Mouse (Mus musculus): ENCODE measurements around the gene Gm5142.

The Gm5142 gene

GRCm38 (mm10) chr14:59178649-59179048 lies at the start of gene Gm5142:
Gm5142 (minus strand) TSS chr14:59178749.
- DNase-seq (ENCODE audit: low spot score) = no peak

- DNase-seq (ENCODE audit: low spot score) = no peak
Measured at GRCm38 (mm10) chr14:59226240-59226639, 47.7 kb upstream of the Gm5142 start.

DNA sequence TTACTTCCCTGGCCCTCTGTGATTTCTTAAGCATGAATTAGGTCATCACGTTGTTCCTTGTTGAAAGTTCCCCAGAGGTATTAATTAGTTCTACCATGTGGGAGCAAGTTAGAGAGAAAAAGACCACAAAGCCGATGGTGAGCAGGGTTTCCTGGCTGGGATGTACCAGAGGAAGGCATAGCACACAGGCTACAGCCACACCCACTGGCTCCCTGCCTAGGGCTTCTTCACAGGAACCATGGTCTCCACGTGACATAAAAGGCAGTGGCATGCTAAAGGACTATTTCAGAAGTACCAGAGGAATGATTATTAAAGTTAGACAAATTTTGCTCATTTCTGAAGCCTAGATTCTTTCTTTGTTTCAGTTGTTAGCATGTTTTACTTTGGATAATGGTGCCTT lies 40.7 kb upstream of the Gm5142 start:
- no peak for DNase-seq (ENCODE audit: low spot score)

DNA sequence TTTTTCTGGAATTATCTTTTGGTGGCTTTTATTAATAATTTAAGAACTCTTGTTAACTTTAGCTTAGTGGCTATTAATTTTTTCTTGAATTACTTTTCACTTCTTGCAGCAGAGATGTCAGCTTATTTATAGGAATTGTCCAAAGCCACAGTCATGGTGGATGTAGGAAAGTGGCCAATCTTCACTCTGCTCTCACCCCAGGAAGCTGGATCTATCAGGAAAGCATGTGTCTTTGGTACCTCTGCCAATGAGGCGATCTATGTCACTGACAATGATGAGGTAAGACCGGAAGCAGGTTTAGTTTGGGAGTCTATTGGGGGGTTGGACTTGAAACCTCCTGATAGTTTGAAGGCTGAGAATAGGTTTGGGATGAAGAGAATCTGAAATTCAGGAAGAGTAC lies 31.3 kb upstream of the Gm5142 start:
- DNase-seq (ENCODE audit: low spot score) = no peak

GRCm38 (mm10) chr14:59209003-59209402 lies 30.5 kb upstream of the Gm5142 start:
- DNase-seq (ENCODE audit: low spot score) = no peak

DNA sequence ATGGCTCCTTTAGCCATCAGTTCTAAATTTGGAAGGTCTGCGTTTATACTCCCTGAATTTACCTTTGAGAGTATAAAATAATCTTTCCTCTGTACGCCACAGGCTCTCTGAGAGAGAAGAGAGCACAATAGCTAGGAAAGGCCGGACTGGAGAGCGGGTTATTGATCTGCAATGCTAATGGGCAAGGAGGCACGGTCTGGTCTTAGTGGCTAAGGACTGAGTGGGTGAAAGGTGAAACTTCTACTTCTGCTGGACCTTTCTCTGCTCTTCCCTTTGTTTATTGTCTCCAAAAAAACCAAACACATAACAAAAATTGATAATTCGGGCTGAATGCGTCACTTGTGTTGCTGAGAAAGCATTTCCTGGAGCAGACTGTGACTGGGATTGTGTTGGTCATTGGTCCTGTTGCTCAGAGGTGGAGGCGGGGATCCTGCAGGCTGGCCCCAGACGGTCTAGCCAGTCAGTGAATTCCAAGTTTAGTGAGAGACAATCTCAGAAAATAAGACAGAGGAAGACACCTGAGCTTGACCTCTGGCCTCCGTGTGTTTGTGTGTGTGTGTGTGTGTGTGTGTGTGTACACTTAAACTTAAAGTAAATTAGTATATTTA lies 27.5 kb upstream of the Gm5142 start:
- DNase-seq (ENCODE audit: low spot score) = no peak

- DNase-seq (ENCODE audit: low spot score) = no peak
Measured at GRCm38 (mm10) chr14:59205461-59205860, 26.9 kb upstream of the Gm5142 start.

GRCm38 (mm10) chr14:59201604-59202215 lies 23.2 kb upstream of the Gm5142 start:
- no peak for DNase-seq (ENCODE audit: low spot score)

GRCm38 (mm10) chr14:59200711-59201603 lies 22.4 kb upstream of the Gm5142 start, which contains the start of gene Rcbtb1:
Rcbtb1 (plus strand) TSS chr14:59201209.
- DNase-seq (ENCODE audit: low spot score) = peak; percentile 92

DNA sequence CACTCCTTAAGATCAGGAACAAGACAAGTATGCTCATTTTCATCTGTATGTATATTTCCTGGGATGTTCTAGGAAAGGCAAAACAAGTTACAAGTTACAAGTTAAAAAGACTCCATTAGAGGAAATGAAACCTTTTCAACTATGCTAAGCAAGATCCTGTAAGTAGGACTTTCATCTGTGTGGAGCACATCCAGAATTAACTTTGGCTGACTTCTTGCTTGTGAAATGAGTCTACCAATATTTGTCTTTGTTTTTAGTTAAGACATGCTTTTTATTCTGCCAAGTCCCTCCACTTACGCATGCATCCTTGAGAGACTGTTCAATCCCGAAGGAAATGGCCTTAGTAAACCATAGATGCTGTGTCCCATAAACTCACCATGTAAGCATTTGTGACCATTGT lies 7.6 kb upstream of the Gm5142 start:
- no peak for DNase-seq (ENCODE audit: low spot score)

DNA sequence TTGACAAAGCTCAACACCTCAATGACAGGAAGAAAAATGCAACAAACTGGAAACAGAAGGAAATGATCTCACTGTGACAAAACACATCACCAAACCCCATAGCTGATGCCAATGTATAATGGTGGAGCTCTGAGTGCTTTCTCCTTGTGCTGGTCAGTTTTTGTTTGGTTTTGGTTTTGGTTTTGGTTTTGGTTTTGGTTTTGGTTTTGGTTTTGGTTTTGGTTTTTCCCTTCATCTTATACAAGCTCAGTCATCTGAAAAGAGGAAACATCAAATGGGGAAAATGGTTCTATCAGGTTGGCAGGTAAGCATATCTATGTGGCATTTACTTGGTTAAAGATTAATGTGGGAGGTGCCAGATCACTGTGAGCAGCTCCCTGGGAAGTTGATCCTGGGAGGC lies 7.0 kb upstream of the Gm5142 start:
- no peak for DNase-seq (ENCODE audit: low spot score)

- no peak for DNase-seq (ENCODE audit: low spot score)
Measured at GRCm38 (mm10) chr14:59182732-59183131, 4.2 kb upstream of the Gm5142 start.

GRCm38 (mm10) chr14:59157016-59157698 lies 21.4 kb downstream of the Gm5142 start:
- no peak for DNase-seq (ENCODE audit: low spot score)

GRCm38 (mm10) chr14:59155589-59155988 lies 23.0 kb downstream of the Gm5142 start:
- no peak for DNase-seq (ENCODE audit: low spot score)

- no peak for DNase-seq (ENCODE audit: low spot score)
Measured at GRCm38 (mm10) chr14:59142793-59143192, 35.8 kb downstream of the Gm5142 start, which contains the start of gene 1700129C05Rik. 1700129C05Rik (minus strand) TSS chr14:59142893.

GRCm38 (mm10) chr14:59114281-59114680 lies 64.3 kb downstream of the Gm5142 start:
- no peak for DNase-seq (ENCODE audit: low spot score)

Measured in ovary, adult 18-20 months (tissue).